Mouse (Mus musculus): ENCODE results near the gene Rhbdf2.

Gene Rhbdf2

GRCm38 (mm10) chr11:116659027-116659621, 32.3 kb upstream of the Rhbdf2 start:
- in situ Hi-C loops (cut with MboI, MseI) = no loop called here

- in situ Hi-C loops (cut with MboI, MseI) = no loop called here
Observed at GRCm38 (mm10) chr11:116658238-116658637, 31.4 kb upstream of the Rhbdf2 start.

- in situ Hi-C loops (cut with MboI, MseI) = no loop called here
Observed at GRCm38 (mm10) chr11:116657311-116658223, 30.7 kb upstream of the Rhbdf2 start.

GRCm38 (mm10) chr11:116656348-116657191, 29.8 kb upstream of the Rhbdf2 start:
- in situ Hi-C loops (cut with MboI, MseI) = no loop called here

GRCm38 (mm10) chr11:116654255-116654821, 27.5 kb upstream of the Rhbdf2 start, which contains the start of gene Cygb:
Gene Cygb, minus strand, starts transcription at chr11:116654313.
- in situ Hi-C loops (cut with MboI, MseI) = no loop called here

- in situ Hi-C loops (cut with MboI, MseI) = no loop called here
Observed at GRCm38 (mm10) chr11:116653709-116654221, 26.9 kb upstream of the Rhbdf2 start.

GRCm38 (mm10) chr11:116653234-116653633, 26.4 kb upstream of the Rhbdf2 start, which contains the start of gene Prcd:
Gene Prcd, plus strand, starts transcription at chr11:116653534.
- in situ Hi-C loops (cut with MboI, MseI) = no loop called here

- in situ Hi-C loops (cut with MboI, MseI) = no loop called here
Observed at GRCm38 (mm10) chr11:116652330-116653098, 25.7 kb upstream of the Rhbdf2 start.

GRCm38 (mm10) chr11:116651339-116651738, 24.5 kb upstream of the Rhbdf2 start:
- in situ Hi-C loops (cut with MboI, MseI) = no loop called here

- in situ Hi-C loops (cut with MboI, MseI) = no loop called here
Observed at GRCm38 (mm10) chr11:116650811-116651210, 24.0 kb upstream of the Rhbdf2 start.

GRCm38 (mm10) chr11:116649711-116650337, 23.0 kb upstream of the Rhbdf2 start:
- in situ Hi-C loops (cut with MboI, MseI) = no loop called here

GRCm38 (mm10) chr11:116648976-116649375, 22.2 kb upstream of the Rhbdf2 start:
- in situ Hi-C loops (cut with MboI, MseI) = no loop called here

- in situ Hi-C loops (cut with MboI, MseI) = no loop called here
Observed at GRCm38 (mm10) chr11:116648213-116648921, 21.5 kb upstream of the Rhbdf2 start.

GRCm38 (mm10) chr11:116647340-116647991, 20.6 kb upstream of the Rhbdf2 start:
- in situ Hi-C loops (cut with MboI, MseI) = no loop called here

GRCm38 (mm10) chr11:116646771-116647170, 20.0 kb upstream of the Rhbdf2 start:
- in situ Hi-C loops (cut with MboI, MseI) = no loop called here

- in situ Hi-C loops (cut with MboI, MseI) = no loop called here
Observed at GRCm38 (mm10) chr11:116646136-116646535, 19.3 kb upstream of the Rhbdf2 start.

GRCm38 (mm10) chr11:116645446-116646110, 18.8 kb upstream of the Rhbdf2 start:
- in situ Hi-C loops (cut with MboI, MseI) = no loop called here

Data from regulatory T cell (primary cell).